Mouse (Mus musculus) megakaryocyte, embryonic 14.5 days (primary cell): ENCODE measurements at regions not wholly inside any gene's neighbourhood (a gene's known extent, or its start where the extent isn't known, plus 50 kb on each side); places are given as distances from the start of the nearest gene placed in this dataset.

Experiments
- H3K27me3 ChIP-seq: replicated peaks from 2 replicates; pipeline ENCODE3; 2012; ENCODE audit warnings: inconsistent platforms
- H3K36me3 ChIP-seq: replicated peaks from 2 replicates; pipeline ENCODE3; 2012; ENCODE audit warnings: low read length, inconsistent platforms, mixed read lengths
- H3K4me1 ChIP-seq: 2 replicates; pipeline ENCODE4 v1.6.1; 2012; ENCODE audit warnings: inconsistent platforms
- H3K4me3 ChIP-seq: replicated peaks from 2 replicates; pipeline ENCODE3; 2012; ENCODE audit warnings: moderate library complexity, mild to moderate bottlenecking, inconsistent platforms
- H3K9me3 ChIP-seq: 2 replicates; pipeline ENCODE4 v1.6.1; 2012; ENCODE audit warnings: inconsistent platforms
- FLI1 ChIP-seq: IDR thresholded peaks from 2 replicates; pipeline ENCODE4 v1.6.1; 2012; ENCODE audit warnings: low read length, inconsistent platforms, mixed read lengths
- GATA1 ChIP-seq: IDR thresholded peaks from 3 replicates; pipeline ENCODE4 v1.6.1; 2012; ENCODE audit warnings: mixed read lengths, low read length, inconsistent platforms, borderline replicate concordance

DNA sequence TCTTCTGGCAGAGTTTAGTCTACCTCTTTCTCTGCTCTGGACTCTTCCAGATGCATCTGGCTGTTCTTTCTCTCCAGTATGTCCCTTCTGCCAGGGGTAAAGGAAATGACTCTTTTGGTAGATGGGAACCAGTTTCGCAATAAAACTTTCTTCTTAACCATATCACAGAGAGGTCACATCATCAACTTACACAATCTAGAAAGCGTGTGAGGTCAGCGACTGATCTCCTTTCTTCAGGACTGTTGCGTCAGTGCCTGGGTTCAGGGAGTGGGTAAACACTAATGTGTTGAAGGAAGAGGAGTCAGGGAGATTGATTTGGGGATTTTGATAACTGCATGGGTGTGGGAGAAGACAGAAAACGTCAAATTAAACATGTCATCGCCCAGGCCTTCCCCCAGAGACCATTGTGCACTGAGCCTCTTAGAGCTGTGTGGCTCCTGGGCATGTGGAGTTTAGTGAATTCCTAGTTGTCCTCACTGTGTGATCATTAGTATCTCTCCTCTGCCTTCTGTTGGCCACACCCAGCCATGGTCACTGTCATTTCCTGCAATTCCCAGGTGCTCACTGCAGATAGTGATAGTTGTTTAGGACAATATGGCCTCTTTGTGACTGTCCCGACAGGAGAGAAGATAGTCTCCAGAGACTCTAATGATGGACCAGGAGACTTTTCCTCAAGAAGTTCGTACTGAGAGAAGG, 122.2 kb upstream of the Arntl start:
- no peak overlapping the region for H3K4me3 ChIP-seq
- TF ChIP-seq GATA1 (no peak), FLI1 (no peak)
- H3K27me3 ChIP-seq = peaks cover 2% of the 10 kb centered on the region
- no peaks in the 10 kb centered on the region for H3K4me1 ChIP-seq
- no peaks in the 10 kb centered on the region for H3K9me3 ChIP-seq
- H3K36me3 ChIP-seq = no peaks in the 10 kb centered on the region

DNA sequence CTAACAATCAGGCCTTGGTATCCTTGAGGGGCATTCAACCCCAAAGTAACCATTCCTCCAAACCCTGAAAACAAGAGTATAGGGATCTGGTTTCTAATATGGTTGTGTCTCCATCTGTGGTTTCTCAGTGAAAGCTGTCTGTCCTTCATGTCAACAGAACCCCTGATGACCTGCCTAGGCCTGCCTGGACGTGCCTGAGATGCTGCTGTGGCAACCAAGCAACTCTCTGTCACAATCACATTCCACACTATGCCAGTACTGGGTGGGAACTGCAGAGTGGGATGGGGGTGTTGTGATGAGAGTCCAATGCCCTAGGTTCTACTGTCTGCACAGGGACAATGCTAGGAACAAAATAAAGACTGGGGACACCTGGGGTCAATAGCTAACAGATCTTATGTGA, 121.1 kb upstream of the Arntl start:
- Histone ChIP-seq H3K9me3 (no peaks in the 10 kb centered on the region), H3K4me3 (no peak overlapping the region), H3K36me3 (no peaks in the 10 kb centered on the region), H3K4me1 (no peaks in the 10 kb centered on the region), H3K27me3 (peaks cover 2% of the 10 kb centered on the region)
- TF ChIP-seq FLI1 = no peak
- TF ChIP-seq GATA1 = no peak

DNA sequence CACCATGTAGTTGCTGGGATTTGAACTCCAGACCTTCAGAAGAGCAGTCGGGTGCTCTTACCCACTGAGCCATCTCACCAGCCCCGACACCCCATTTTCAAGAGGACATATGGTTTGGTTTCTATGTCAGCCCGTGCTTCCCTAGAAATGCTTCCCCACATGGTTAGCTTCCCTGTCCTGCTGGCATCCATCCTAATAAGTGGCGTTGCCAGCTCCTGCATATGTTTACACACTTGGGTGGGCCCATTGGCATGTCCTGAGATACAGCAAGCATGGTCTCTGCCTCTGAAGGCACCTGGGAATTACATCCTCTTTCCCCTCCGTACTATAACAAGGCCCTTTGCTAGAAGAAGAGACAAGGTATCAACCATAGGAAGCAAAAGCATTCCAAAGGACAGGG, 119.6 kb upstream of the Arntl start:
- Histone ChIP-seq H3K4me3 (no peak overlapping the region), H3K4me1 (no peaks in the 10 kb centered on the region), H3K9me3 (no peaks in the 10 kb centered on the region), H3K36me3 (no peaks in the 10 kb centered on the region), H3K27me3 (peaks cover 2% of the 10 kb centered on the region)
- no peak for TF ChIP-seq FLI1

DNA sequence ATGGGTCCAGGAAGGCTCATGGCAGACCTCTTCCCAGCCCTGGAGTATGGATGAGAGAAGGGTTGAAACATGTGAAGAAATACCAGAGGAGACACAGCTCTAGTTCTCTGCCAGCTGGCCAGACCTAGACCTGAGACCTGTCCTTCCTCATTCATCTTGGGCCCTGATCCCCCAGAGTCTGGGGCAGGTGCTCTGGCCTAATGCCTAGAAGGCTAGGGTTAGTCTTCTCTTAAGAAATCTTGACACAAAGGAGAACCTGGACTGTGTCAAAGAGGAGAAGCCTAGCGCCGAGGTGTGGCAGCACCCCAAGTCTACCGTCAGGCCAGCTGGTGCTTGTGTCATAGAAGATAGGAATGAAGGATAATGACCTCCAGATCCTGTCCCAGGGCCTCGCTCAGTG, 118.2 kb upstream of the Arntl start:
- Histone ChIP-seq H3K4me3 (no peak overlapping the region), H3K9me3 (no peaks in the 10 kb centered on the region), H3K36me3 (no peaks in the 10 kb centered on the region), H3K4me1 (no peaks in the 10 kb centered on the region), H3K27me3 (peaks cover 3% of the 10 kb centered on the region)
- no peak for TF ChIP-seq FLI1
- no peak for TF ChIP-seq GATA1

DNA sequence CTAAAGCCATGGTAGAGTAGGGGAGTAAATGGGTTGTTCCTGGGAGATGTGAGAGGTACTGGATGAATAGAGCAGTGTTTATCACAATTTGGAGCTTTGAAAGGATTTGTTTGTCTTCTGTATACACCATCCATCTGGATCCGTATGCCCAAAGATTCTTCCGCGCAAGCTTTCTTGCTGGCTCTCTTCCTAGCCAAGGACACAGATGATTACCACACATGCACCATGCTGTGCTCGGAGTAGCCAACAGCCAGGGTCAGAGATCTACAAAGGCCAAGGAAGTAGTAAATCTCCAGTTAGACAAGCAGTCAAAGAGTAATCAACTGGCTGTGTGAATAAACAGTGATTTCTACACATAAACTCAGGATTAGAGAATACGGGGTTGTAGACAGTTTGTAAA, 113.3 kb upstream of the Arntl start:
- Histone ChIP-seq H3K4me3 (no peak overlapping the region), H3K4me1 (no peaks in the 10 kb centered on the region), H3K9me3 (no peaks in the 10 kb centered on the region), H3K36me3 (no peaks in the 10 kb centered on the region), H3K27me3 (peaks cover 5% of the 10 kb centered on the region)
- TF ChIP-seq FLI1 = no peak
- no peak for TF ChIP-seq GATA1

DNA sequence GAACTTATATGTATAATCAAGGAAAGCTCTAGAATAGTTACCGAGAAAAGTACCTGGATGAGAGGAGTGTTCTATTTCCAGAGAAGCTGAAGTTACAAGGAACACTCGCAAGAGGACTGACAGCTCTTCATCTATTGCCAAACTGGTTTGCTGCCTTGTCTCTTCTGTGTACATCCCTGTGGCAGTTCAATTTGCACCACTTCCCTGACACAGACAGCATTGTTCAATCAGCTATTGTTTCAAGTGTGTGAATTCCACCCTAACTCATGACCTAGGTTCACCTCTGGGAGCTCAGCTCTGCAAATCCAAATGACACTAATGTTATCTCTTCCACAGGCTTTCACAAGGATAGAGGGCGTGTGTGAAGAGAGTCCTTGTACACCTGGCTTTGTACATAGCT, 112.2 kb upstream of the Arntl start:
- Histone ChIP-seq H3K36me3 (no peaks in the 10 kb centered on the region), H3K27me3 (peaks cover 5% of the 10 kb centered on the region), H3K4me1 (no peaks in the 10 kb centered on the region), H3K4me3 (no peak overlapping the region), H3K9me3 (no peaks in the 10 kb centered on the region)
- no peak for TF ChIP-seq GATA1
- no peak for TF ChIP-seq FLI1

- H3K4me1 ChIP-seq = no peaks in the 10 kb centered on the region
- H3K4me3 ChIP-seq = no peak overlapping the region
- H3K36me3 ChIP-seq = no peaks in the 10 kb centered on the region
- TF ChIP-seq FLI1 (no peak), GATA1 (no peak)
- no peaks in the 10 kb centered on the region for H3K27me3 ChIP-seq
- H3K9me3 ChIP-seq = 0 out of 2 replicates have a peak, but pooled peaks cover 3% of the 10 kb centered on the region
Measured at GRCm38 (mm10) chr7:113104265-113104664, 103.0 kb upstream of the Arntl start.

DNA sequence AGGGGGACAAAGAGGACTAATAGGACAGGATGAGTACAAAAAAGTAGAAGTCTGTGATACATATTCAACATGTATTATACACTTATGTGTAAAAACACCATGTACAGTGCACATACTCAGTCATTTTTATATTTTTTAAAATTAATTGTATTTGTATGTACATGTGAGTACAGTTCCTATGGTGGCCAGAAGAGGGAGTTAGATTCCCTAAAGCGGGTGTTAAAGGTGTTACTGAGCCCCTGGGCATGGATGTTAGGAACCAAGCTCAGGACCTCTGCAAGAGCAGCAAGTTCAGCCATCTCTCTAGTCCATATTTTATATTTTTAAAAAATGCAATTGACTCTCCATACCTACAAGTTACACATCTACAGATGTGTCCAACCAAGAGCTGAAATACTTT, 101.9 kb upstream of the Arntl start:
- TF ChIP-seq GATA1 (no peak), FLI1 (no peak)

GRCm38 (mm10) chr7:113106731-113107130, 100.5 kb upstream of the Arntl start:
- Histone ChIP-seq H3K9me3 (0 out of 2 replicates have a peak, but pooled peaks cover 3% of the 10 kb centered on the region), H3K27me3 (no peaks in the 10 kb centered on the region), H3K4me3 (no peak overlapping the region), H3K4me1 (no peaks in the 10 kb centered on the region), H3K36me3 (no peaks in the 10 kb centered on the region)
- TF ChIP-seq GATA1 (no peak), FLI1 (no peak)

More for the DNA sequence above, 101.9 kb upstream of the Arntl start:
- Histone ChIP-seq H3K27me3 (no peaks in the 10 kb centered on the region), H3K4me3 (no peak overlapping the region), H3K4me1 (no peaks in the 10 kb centered on the region), H3K9me3 (0 out of 2 replicates have a peak, but pooled peaks cover 3% of the 10 kb centered on the region), H3K36me3 (no peaks in the 10 kb centered on the region)

GRCm38 (mm10) chr7:113107965-113108364, 99.3 kb upstream of the Arntl start:
- 0 out of 2 replicates have a peak, but pooled peaks cover 3% of the 10 kb centered on the region for H3K9me3 ChIP-seq
- no peaks in the 10 kb centered on the region for H3K36me3 ChIP-seq
- H3K4me3 ChIP-seq = no peak overlapping the region
- TF ChIP-seq GATA1 (no peak), FLI1 (no peak)
- H3K4me1 ChIP-seq = no peaks in the 10 kb centered on the region
- no peaks in the 10 kb centered on the region for H3K27me3 ChIP-seq

DNA sequence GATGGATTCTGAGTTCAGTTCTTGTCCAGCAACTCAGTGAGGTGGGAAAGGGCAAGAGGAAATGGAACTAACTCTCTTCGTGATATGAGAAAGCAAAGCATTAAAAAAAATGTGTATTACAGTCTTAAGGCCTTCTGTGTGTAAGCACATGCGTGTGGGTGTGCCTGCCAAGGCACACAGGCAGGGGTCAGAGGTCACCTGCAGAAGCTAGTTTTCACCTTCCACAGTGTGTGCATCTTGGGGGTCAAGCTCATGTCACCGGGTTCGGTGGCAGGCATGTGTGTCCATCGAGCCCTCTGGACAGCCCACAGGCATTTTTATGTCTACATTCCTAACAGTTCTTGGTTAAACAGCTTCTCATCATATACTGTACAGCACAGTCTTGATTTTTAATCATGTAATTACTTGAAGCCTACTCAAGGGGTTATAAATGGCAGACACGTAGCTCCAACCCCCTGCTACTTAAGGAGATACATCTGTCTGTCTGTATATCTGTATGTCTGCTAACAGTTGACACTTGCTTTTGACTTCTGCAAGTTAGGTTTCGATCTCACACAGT, 98.7 kb upstream of the Arntl start:
- no peak for TF ChIP-seq GATA1
- no peak for TF ChIP-seq FLI1
- Histone ChIP-seq H3K4me3 (no peak overlapping the region), H3K36me3 (no peaks in the 10 kb centered on the region), H3K9me3 (0 out of 2 replicates have a peak, but pooled peaks cover 3% of the 10 kb centered on the region), H3K4me1 (no peaks in the 10 kb centered on the region), H3K27me3 (peaks cover 3% of the 10 kb centered on the region)
